Mouse (Mus musculus) heart, postnatal 0 days (tissue): ENCODE data around the gene Helt. TPM values are rescaled to one million over a fixed set of nuclear protein-coding genes. Genes with fewer than 3 reads are reported as not detected.
"Not testable (repeated sequence)": the region's sequence is repeated elsewhere in the genome, so short reads cannot be mapped to it uniquely, and the experiment has no call there.

Source experiments
- ATAC-seq: fragments of 200-750 bp; cut with Nextera tagmentation; 2 replicates; pipeline ENCODE4 v1.8.0; 2017; ENCODE audit warnings: low read depth, moderate number of reproducible peaks, moderate library complexity; ENCODE audit not compliant: insufficient read depth
- DNase-seq: peaks from one replicate; pipeline ENCODE4 v3.0.0-alpha.2; 2016; ENCODE audit warnings: low spot score
- H3K27ac ChIP-seq: fragments of 300-500 bp; sonication (generic); 2 replicates; pipeline ENCODE4 v1.5.1; 2014; ENCODE audit warnings: low read depth, mild to moderate bottlenecking
- H3K27me3 ChIP-seq: fragments of 300-500 bp; sonication (generic); 2 replicates; pipeline ENCODE4 v1.6.1; 2014; ENCODE audit warnings: low read length, mixed read lengths; ENCODE audit not compliant: control insufficient read depth, insufficient read depth
- H3K36me3 ChIP-seq: fragments of 300-500 bp; sonication (generic); replicated peaks from 2 replicates; pipeline ENCODE4 v1.6.1; 2014; ENCODE audit warnings: low read length, mixed read lengths; ENCODE audit not compliant: control insufficient read depth, insufficient read depth
- H3K4me1 ChIP-seq: fragments of 300-500 bp; sonication (generic); 2 replicates; pipeline ENCODE4 v1.6.1; 2014; ENCODE audit warnings: antibody characterized with exemption; ENCODE audit not compliant: control insufficient read depth, insufficient read depth
- H3K4me2 ChIP-seq: fragments of 300-500 bp; sonication (generic); 2 replicates; pipeline ENCODE4 v1.6.1; 2014; ENCODE audit warnings: low read depth, mild to moderate bottlenecking, low read length, moderate library complexity
- H3K4me3 ChIP-seq: fragments of 300-500 bp; sonication (generic); 2 replicates; pipeline ENCODE4 v1.5.1; 2014; ENCODE audit warnings: low read depth, low read length
- H3K9ac ChIP-seq: fragments of 300-500 bp; sonication (generic); replicated peaks from 2 replicates; pipeline ENCODE4 v1.6.1; 2014; ENCODE audit warnings: low read depth, low read length, mixed read lengths
- H3K9me3 ChIP-seq: fragments of 300-500 bp; sonication (generic); replicated peaks from 2 replicates; pipeline ENCODE4 v1.6.1; 2016; ENCODE audit warnings: low read length; ENCODE audit not compliant: control insufficient read depth
- CTCF ChIP-seq: IDR thresholded peaks from 2 replicates; pipeline ENCODE4 v1.5.1; 2016; ENCODE audit warnings: antibody characterized with exemption, control low read depth, low read depth
- EP300 ChIP-seq: IDR thresholded peaks from 2 replicates; pipeline ENCODE4 v1.6.1; 2016; ENCODE audit warnings: antibody characterized with exemption, low read depth
- WGBS: fragments of 180-500 bp; shearing (Covaris S2); extraction: QIAGEN DNeasy Blood & Tissue Kit; methylation state at CpG from one replicate; pipeline ENCODE4 v1.1.7; 2014; 5-methylcytosine and 5-hydroxymethylcytosine counted together
- polyA plus RNA-seq: library from polyadenylated mRNA; unstranded; fragments of >200 nt; fragmentation: Nextera tagmentation; extraction: Ambion mirVana; gene quantifications from 2 replicates; pipeline ENCODE4 v1.2.1, GENCODE M21; 2015
- total RNA-seq: library from RNA; depleted of rRNA; stranded (reverse); fragments of >200 nt; gene quantifications from 2 replicates; pipeline ENCODE4 v1.2.3, GENCODE M21; 2014; ENCODE audit warnings: low replicate concordance

Gene Helt
- total and polyA plus RNA-seq, 2 experiments from 2014 or later, result not detected

GRCm38 (mm10) chr8:46270741-46271140 lies 23.7 kb downstream of the Helt start:
- Histone ChIP-seq H3K36me3 (no peaks in the 10 kb centered on the region), H3K9ac (no peak overlapping the region), H3K9me3 (no peaks in the 10 kb centered on the region), H3K27ac (no peak overlapping the region), H3K27me3 (no peaks in the 10 kb centered on the region), H3K4me3 (no peak overlapping the region), H3K4me2 (peak overlapping the region; percentile 21; the same call in 1 of the 2 replicates), H3K4me1 (no peaks in the 10 kb centered on the region)
- TF ChIP-seq EP300 (no peak), CTCF (no peak)
- DNase-seq (peak; percentile 20), ATAC-seq (no peak)
- WGBS, result 23% methylated on average over 6 of the region's 6 CpGs

- Histone ChIP-seq H3K27ac (no peak overlapping the region), H3K4me3 (no peak overlapping the region), H3K9ac (no peak overlapping the region), H3K27me3 (no peaks in the 10 kb centered on the region), H3K4me1 (no peaks in the 10 kb centered on the region), H3K4me2 (no peak overlapping the region), H3K9me3 (no peaks in the 10 kb centered on the region), H3K36me3 (no peaks in the 10 kb centered on the region)
- WGBS, result 85% methylated on average over 3 of the region's 3 CpGs
- ATAC-seq, result no peak
- DNase-seq, result no peak
- TF ChIP-seq EP300 (no peak), CTCF (no peak)
Measured at GRCm38 (mm10) chr8:46270147-46270546, 24.3 kb downstream of the Helt start.

- H3K9ac ChIP-seq, result no peak overlapping the region
- ATAC-seq (no peak), DNase-seq (no peak)
- H3K9me3 ChIP-seq, result no peaks in the 10 kb centered on the region
- WGBS, result 66% methylated on average over 4 of the region's 4 CpGs
- H3K4me1 ChIP-seq, result no peaks in the 10 kb centered on the region
- no peaks in the 10 kb centered on the region for H3K27me3 ChIP-seq
- no peak overlapping the region for H3K27ac ChIP-seq
- H3K36me3 ChIP-seq, result no peaks in the 10 kb centered on the region
- H3K4me3 ChIP-seq, result no peak overlapping the region
- no peak overlapping the region for H3K4me2 ChIP-seq
- TF ChIP-seq EP300, result no peak
- no peak for TF ChIP-seq CTCF
Measured at GRCm38 (mm10) chr8:46266801-46267200, 27.7 kb downstream of the Helt start.

DNA sequence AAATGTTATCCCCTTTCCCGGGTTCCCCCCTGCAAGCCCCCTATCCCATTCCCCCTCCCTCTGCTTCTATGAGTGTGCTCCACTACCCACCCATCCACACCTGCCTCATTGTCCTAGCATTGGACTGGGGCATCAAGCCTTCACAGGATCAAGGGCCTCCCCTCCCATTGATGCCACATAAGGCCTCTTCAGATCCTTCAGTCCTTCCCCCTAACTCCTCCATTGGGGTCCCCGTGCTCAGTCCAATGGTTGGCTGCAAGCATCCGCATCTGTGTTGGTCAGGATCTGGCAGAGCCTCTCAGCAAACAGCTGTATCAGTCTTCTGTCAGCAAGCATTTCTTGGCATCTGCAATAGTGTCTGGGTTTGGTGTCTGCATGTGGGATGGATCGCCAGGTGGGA lies 30.3 kb downstream of the Helt start:
- 72% methylated on average over 4 of the region's 4 CpGs for WGBS
- H3K4me3 ChIP-seq, H3K36me3 ChIP-seq, H3K9me3 ChIP-seq, H3K4me2 ChIP-seq, H3K27me3 ChIP-seq, ATAC-seq, H3K27ac ChIP-seq, H3K4me1 ChIP-seq, DNase-seq, H3K9ac ChIP-seq: not testable (repeated sequence)

DNA sequence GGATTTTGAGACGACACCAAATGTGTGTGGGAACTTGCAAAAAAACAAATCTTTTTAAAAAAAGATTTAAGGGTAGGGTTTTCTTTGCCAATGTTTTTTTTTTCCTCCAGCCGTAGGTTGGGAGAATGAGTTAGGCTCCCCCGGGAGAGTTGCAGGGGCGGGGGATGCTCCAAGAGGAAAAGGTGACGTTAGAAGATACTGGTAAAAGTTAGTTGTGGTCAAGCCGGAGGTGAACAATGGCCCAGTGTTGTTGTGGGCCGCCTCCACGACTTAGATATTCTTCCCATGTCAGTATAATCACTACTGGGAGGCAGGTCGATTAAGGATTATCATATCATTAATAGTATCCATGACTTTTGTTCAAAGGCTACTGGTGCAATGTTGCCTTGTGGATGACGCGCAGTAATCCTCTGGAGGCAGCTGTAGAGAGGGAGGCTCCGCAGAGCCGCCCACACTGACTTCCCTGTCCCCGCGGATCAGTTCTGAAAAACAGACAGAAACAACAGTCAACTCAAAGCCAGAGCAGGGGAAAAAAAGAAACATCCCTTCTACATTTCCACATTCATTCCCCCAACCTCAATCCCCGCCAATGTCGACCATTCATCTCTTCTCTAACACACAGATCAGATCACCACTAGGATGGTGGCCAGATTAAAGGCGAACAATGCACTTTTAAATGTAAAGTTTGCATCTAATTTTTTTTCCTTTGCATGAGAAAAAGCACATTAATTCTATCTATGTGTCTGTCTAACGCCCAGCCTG lies 36.4 kb downstream of the Helt start:
- no peak overlapping the region for H3K4me2 ChIP-seq
- H3K27ac ChIP-seq, result no peak overlapping the region
- ATAC-seq, result no peak
- no peak for TF ChIP-seq EP300
- H3K27me3 ChIP-seq, result no peaks in the 10 kb centered on the region
- no peaks in the 10 kb centered on the region for H3K9me3 ChIP-seq
- H3K9ac ChIP-seq, result no peak overlapping the region
- no peak overlapping the region for H3K4me3 ChIP-seq
- H3K36me3 ChIP-seq, result no peaks in the 10 kb centered on the region
- DNase-seq, result no peak
- 34% methylated on average over 19 of the region's 19 CpGs for WGBS
- no peaks in the 10 kb centered on the region for H3K4me1 ChIP-seq

- DNase-seq (no peak), ATAC-seq (no peak)
- Histone ChIP-seq H3K9ac (no peak overlapping the region), H3K4me2 (peak overlapping the region; percentile 28; the same call in 1 of the 2 replicates), H3K27ac (no peak overlapping the region), H3K4me1 (no peaks in the 10 kb centered on the region), H3K27me3 (no peaks in the 10 kb centered on the region), H3K36me3 (no peaks in the 10 kb centered on the region), H3K9me3 (no peaks in the 10 kb centered on the region), H3K4me3 (no peak overlapping the region)
- no peak for TF ChIP-seq CTCF
- no peak for TF ChIP-seq EP300
- WGBS, result 69% methylated on average over 13 of the region's 13 CpGs
Measured at GRCm38 (mm10) chr8:46252456-46252855, 42.0 kb downstream of the Helt start.
